Mouse (Mus musculus) kidney, embryonic 15.5 days (tissue): Measurements from ENCODE around the gene Mgat5. TPM values are rescaled to one million over a fixed set of nuclear protein-coding genes. Genes with fewer than 3 reads are reported as not detected.

ENCODE experiments used
- ATAC-seq: fragments of 200-750 bp; cut with Nextera tagmentation; replicated peaks from 2 replicates; pipeline ENCODE4 v1.8.0; 2017; ENCODE audit warnings: moderate TSS enrichment; ENCODE audit not compliant: low FRiP score
- H3K27ac ChIP-seq: fragments of 300-500 bp; sonication (generic); 2 replicates; pipeline ENCODE4 v1.5.1; 2015; ENCODE audit warnings: mild to moderate bottlenecking, inconsistent platforms
- H3K27me3 ChIP-seq: fragments of 300-500 bp; sonication (generic); 2 replicates; pipeline ENCODE4 v1.6.1; 2015; ENCODE audit warnings: inconsistent platforms
- H3K36me3 ChIP-seq: fragments of 300-500 bp; sonication (generic); 2 replicates; pipeline ENCODE4 v1.6.1; 2015; ENCODE audit warnings: inconsistent platforms
- H3K4me1 ChIP-seq: fragments of 300-500 bp; sonication (generic); 2 replicates; pipeline ENCODE4 v1.6.1; 2015; ENCODE audit warnings: inconsistent platforms
- H3K4me2 ChIP-seq: fragments of 300-500 bp; sonication (generic); 2 replicates; pipeline ENCODE4 v1.6.1; 2015; ENCODE audit warnings: moderate library complexity, mild to moderate bottlenecking, inconsistent platforms
- H3K4me3 ChIP-seq: fragments of 300-500 bp; sonication (generic); replicated peaks from 2 replicates; pipeline ENCODE4 v1.5.1; 2015; ENCODE audit warnings: mild to moderate bottlenecking, inconsistent platforms
- H3K9ac ChIP-seq: fragments of 300-500 bp; sonication (generic); 2 replicates; pipeline ENCODE4 v1.6.1; 2015; ENCODE audit warnings: mild to moderate bottlenecking, inconsistent platforms
- H3K9me3 ChIP-seq: fragments of 300-500 bp; sonication (generic); replicated peaks from 2 replicates; pipeline ENCODE4 v1.6.1; 2016; ENCODE audit warnings: inconsistent platforms
- WGBS: fragments of 180-500 bp; shearing (Covaris S2); methylation state at CpG from one replicate; pipeline ENCODE4 v1.1.7; 2015; ENCODE audit warnings: mixed read lengths; 5-methylcytosine and 5-hydroxymethylcytosine counted together
- polyA plus RNA-seq: library from polyadenylated mRNA; unstranded; fragments of >200 nt; fragmentation: Nextera tagmentation; extraction: Ambion mirVana; gene quantifications from 2 replicates; pipeline ENCODE4 v1.2.1, GENCODE M21; 2015

Mgat5 gene
- polyA plus RNA-seq, 1 experiment from 2014 or later = 8.6 TPM

DNA sequence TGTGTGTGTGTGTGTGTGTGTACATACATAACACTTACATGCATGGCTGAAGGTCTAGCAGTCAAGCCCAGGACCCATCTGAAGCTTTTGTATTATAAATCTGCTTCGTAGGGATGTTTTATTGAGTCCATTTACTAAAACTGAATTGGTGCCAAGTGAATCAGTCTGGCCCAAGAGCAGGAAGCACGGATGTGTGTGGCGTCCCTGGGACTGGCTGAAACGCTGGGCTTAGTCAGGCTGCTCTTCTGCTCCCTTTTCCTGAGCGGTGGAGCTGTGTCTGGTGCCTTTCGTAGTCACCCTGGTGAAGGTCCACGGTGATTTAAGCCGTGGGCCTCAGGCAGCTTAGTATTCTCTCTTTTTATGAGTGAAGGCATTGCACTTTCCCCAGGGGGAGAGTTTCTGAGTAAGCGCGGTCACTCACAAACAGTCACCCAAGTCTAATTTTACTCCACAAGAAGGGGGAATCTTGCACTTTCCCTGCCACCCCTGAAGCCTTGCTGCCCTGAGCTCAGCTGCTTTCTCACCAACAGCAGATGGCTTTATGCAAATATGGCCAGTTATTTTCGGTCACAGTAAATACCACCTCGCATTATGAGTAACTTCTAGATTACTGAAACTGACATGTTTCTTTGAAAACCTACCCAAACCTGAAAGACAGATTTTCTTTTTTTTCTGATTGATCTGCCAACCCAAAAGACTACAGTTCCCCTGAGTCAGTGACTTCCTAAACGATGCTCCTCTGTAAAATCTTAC is 176.1 kb downstream of the Mgat5 start:
- no peak for ATAC-seq
- Histone ChIP-seq H3K4me1 (peaks cover 10% of the 10 kb centered on the region), H3K4me3 (no peak overlapping the region), H3K4me2 (no peak overlapping the region), H3K36me3 (peaks cover 21% of the 10 kb centered on the region), H3K9ac (no peak overlapping the region), H3K27me3 (no peaks in the 10 kb centered on the region), H3K9me3 (no peaks in the 10 kb centered on the region), H3K27ac (no peak overlapping the region)
- 53% methylated on average over 13 of the region's 13 CpGs for WGBS

DNA sequence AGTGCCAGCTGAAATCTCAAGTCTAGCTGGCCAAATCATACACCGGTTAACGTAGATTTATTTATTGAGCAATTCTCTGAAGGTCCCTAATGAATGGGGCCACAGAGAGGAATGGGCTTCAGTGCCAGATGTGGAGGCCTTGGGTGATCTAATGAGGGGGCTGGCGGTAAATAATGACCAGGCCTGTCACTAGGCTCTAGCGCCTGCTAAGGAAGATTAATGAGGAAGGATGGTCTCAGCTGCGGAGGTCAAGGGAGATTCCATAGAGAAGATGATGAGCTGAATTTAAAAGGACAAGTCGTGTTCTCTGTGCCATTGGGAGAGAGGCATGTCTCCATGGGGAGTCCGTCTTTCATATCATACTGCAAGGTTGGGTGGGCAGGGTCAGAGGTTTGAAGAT is 178.3 kb downstream of the Mgat5 start:
- no peak for ATAC-seq
- no peak overlapping the region for H3K4me2 ChIP-seq
- H3K36me3 ChIP-seq = peaks cover 21% of the 10 kb centered on the region
- H3K4me3 ChIP-seq = no peak overlapping the region
- H3K9me3 ChIP-seq = no peaks in the 10 kb centered on the region
- H3K27ac ChIP-seq = no peak overlapping the region
- no peaks in the 10 kb centered on the region for H3K27me3 ChIP-seq
- 79% methylated on average over 7 of the region's 7 CpGs for WGBS
- peaks cover 19% of the 10 kb centered on the region for H3K4me1 ChIP-seq
- no peak overlapping the region for H3K9ac ChIP-seq

GRCm38 (mm10) chr1:127387226-127387625 is 182.4 kb downstream of the Mgat5 start:
- H3K4me2 ChIP-seq = no peak overlapping the region
- peaks cover 16% of the 10 kb centered on the region for H3K4me1 ChIP-seq
- H3K27ac ChIP-seq = peak overlapping the region; percentile 84
- no peaks in the 10 kb centered on the region for H3K27me3 ChIP-seq
- H3K36me3 ChIP-seq = peaks cover 45% of the 10 kb centered on the region
- no peaks in the 10 kb centered on the region for H3K9me3 ChIP-seq
- no peak overlapping the region for H3K4me3 ChIP-seq
- 53% methylated on average over 7 of the region's 7 CpGs for WGBS
- ATAC-seq = peak; percentile 83
- H3K9ac ChIP-seq = no peak overlapping the region

DNA sequence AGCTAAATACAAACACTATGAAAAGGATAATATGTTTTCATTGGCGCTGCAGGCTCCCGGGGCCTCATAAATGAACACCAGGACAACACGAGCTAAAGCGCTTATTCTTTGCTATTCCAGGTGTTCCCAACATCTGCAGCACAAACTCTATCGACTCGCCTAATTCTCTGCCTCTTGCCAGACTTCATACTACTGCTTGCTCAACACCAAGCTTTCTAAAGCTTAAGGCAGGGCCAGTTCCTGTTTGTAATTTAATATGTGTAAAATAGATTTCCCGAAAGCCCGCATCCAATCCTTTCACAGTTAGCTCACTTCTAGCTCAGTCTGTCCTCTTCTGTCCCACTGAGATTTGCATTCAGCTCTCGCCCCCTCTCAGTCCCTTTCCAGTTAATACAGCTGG is 182.8 kb downstream of the Mgat5 start:
- Histone ChIP-seq H3K36me3 (peaks cover 46% of the 10 kb centered on the region), H3K9ac (no peak overlapping the region), H3K9me3 (no peaks in the 10 kb centered on the region), H3K4me1 (peaks cover 16% of the 10 kb centered on the region), H3K4me2 (no peak overlapping the region), H3K27ac (peak overlapping the region; percentile 84), H3K27me3 (no peaks in the 10 kb centered on the region), H3K4me3 (no peak overlapping the region)
- no peak for ATAC-seq
- WGBS = 75% methylated on average over 9 of the region's 9 CpGs

GRCm38 (mm10) chr1:127394716-127395115 is 189.9 kb downstream of the Mgat5 start:
- H3K4me2 ChIP-seq = no peak overlapping the region
- no peak overlapping the region for H3K9ac ChIP-seq
- no peaks in the 10 kb centered on the region for H3K9me3 ChIP-seq
- H3K4me1 ChIP-seq = peaks cover 31% of the 10 kb centered on the region
- ATAC-seq = no peak
- H3K4me3 ChIP-seq = no peak overlapping the region
- WGBS = 89% methylated on average over 2 of the region's 2 CpGs
- no peak overlapping the region for H3K27ac ChIP-seq
- no peaks in the 10 kb centered on the region for H3K27me3 ChIP-seq
- peaks cover 24% of the 10 kb centered on the region for H3K36me3 ChIP-seq

- peaks cover 14% of the 10 kb centered on the region for H3K36me3 ChIP-seq
- H3K4me3 ChIP-seq = no peak overlapping the region
- no peak overlapping the region for H3K9ac ChIP-seq
- 92% methylated on average over 5 of the region's 5 CpGs for WGBS
- no peaks in the 10 kb centered on the region for H3K27me3 ChIP-seq
- H3K9me3 ChIP-seq = no peaks in the 10 kb centered on the region
- H3K27ac ChIP-seq = 0 out of 2 replicates have a peak overlapping the region, but pooled peaks have one; percentile 33
- no peak overlapping the region for H3K4me2 ChIP-seq
- peaks cover 40% of the 10 kb centered on the region for H3K4me1 ChIP-seq
- no peak for ATAC-seq
These were observed 190.9 kb downstream of the Mgat5 start for GRCm38 (mm10) chr1:127395724-127396123.

GRCm38 (mm10) chr1:127396569-127397349 is 191.9 kb downstream of the Mgat5 start:
- Histone ChIP-seq H3K9me3 (no peaks in the 10 kb centered on the region), H3K36me3 (peaks cover 4% of the 10 kb centered on the region; the same call in 1 of the 2 replicates), H3K4me1 (peaks cover 47% of the 10 kb centered on the region), H3K4me3 (no peak overlapping the region), H3K27ac (peak overlapping the region; percentile 72), H3K27me3 (no peaks in the 10 kb centered on the region), H3K4me2 (no peak overlapping the region), H3K9ac (no peak overlapping the region)
- WGBS = 54% methylated on average over 12 of the region's 12 CpGs
- 0 out of 2 replicates have a peak, but pooled peaks have one; percentile 7 for ATAC-seq

- peak overlapping the region; percentile 72 for H3K27ac ChIP-seq
- no peak overlapping the region for H3K4me3 ChIP-seq
- peaks cover 4% of the 10 kb centered on the region; the same call in 1 of the 2 replicates for H3K36me3 ChIP-seq
- peaks cover 47% of the 10 kb centered on the region for H3K4me1 ChIP-seq
- no peaks in the 10 kb centered on the region for H3K9me3 ChIP-seq
- 0 out of 2 replicates have a peak, but pooled peaks have one; percentile 22 for ATAC-seq
- no peak overlapping the region for H3K4me2 ChIP-seq
- H3K9ac ChIP-seq = no peak overlapping the region
- H3K27me3 ChIP-seq = no peaks in the 10 kb centered on the region
- WGBS = 47% methylated on average over 13 of the region's 13 CpGs
These were observed 192.6 kb downstream of the Mgat5 start for GRCm38 (mm10) chr1:127397396-127397795.

DNA sequence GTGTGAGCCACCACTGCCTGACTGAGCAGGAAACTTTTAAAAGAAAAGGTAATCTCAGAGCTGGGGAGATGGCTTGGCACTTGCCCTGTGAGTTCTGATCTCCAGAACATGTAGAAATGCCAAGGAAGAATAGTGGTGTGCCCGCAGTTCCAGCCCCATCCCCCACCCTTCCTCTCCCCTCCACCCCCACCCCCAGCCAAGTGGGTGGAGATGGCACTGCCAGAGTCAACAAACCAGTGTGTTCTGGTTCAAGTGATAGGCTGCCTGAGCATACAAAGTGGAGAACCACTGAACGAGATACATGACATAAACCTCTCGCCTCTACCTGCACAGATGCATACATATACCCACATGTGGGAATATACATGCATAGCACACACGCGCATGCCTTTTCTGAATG is 193.4 kb downstream of the Mgat5 start:
- H3K4me2 ChIP-seq = no peak overlapping the region
- H3K4me1 ChIP-seq = peaks cover 47% of the 10 kb centered on the region
- no peak overlapping the region for H3K9ac ChIP-seq
- 71% methylated on average over 5 of the region's 5 CpGs for WGBS
- H3K27me3 ChIP-seq = no peaks in the 10 kb centered on the region
- 0 out of 2 replicates have a peak, but pooled peaks have one; percentile 12 for ATAC-seq
- H3K9me3 ChIP-seq = no peaks in the 10 kb centered on the region
- peak overlapping the region; percentile 72 for H3K27ac ChIP-seq
- no peak overlapping the region for H3K4me3 ChIP-seq
- H3K36me3 ChIP-seq = peaks cover 4% of the 10 kb centered on the region; the same call in 1 of the 2 replicates

GRCm38 (mm10) chr1:127400198-127400597 is 195.4 kb downstream of the Mgat5 start:
- Histone ChIP-seq H3K9ac (no peak overlapping the region), H3K36me3 (0 out of 2 replicates have a peak, but pooled peaks cover 4% of the 10 kb centered on the region), H3K4me1 (peaks cover 47% of the 10 kb centered on the region), H3K27me3 (no peaks in the 10 kb centered on the region), H3K4me2 (0 out of 2 replicates have a peak overlapping the region, but pooled peaks have one; percentile 20), H3K4me3 (no peak overlapping the region), H3K9me3 (no peaks in the 10 kb centered on the region), H3K27ac (peak overlapping the region; percentile 90)
- peak; percentile 12 for ATAC-seq
- 36% methylated on average over 2 of the region's 2 CpGs for WGBS

DNA sequence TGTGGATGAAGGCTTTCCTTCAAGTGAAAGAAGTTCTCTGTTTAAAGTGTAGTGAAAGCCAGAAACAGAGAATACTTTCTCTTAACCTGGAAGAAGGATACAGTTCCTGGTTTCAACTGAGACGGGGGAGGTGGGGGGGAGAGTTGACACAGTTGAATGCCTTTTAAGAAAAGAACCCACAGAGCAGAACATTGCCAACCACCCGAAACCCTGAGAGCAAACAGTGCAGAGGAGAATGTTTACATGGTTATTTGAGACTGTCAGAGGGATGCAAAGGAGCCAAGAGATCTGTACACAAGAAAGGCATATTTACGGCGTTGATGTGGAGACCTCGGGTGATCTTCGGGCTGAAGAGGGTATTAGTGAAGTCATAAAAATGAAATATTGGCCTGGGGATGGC is 195.9 kb downstream of the Mgat5 start:
- H3K9ac ChIP-seq = no peak overlapping the region
- peak; percentile 90 for ATAC-seq
- 0 out of 2 replicates have a peak, but pooled peaks cover 4% of the 10 kb centered on the region for H3K36me3 ChIP-seq
- H3K9me3 ChIP-seq = no peaks in the 10 kb centered on the region
- H3K27me3 ChIP-seq = no peaks in the 10 kb centered on the region
- WGBS = 12% methylated on average over 6 of the region's 6 CpGs
- H3K27ac ChIP-seq = peak overlapping the region; percentile 90
- H3K4me3 ChIP-seq = no peak overlapping the region
- peaks cover 47% of the 10 kb centered on the region for H3K4me1 ChIP-seq
- H3K4me2 ChIP-seq = 0 out of 2 replicates have a peak overlapping the region, but pooled peaks have one; percentile 20

DNA sequence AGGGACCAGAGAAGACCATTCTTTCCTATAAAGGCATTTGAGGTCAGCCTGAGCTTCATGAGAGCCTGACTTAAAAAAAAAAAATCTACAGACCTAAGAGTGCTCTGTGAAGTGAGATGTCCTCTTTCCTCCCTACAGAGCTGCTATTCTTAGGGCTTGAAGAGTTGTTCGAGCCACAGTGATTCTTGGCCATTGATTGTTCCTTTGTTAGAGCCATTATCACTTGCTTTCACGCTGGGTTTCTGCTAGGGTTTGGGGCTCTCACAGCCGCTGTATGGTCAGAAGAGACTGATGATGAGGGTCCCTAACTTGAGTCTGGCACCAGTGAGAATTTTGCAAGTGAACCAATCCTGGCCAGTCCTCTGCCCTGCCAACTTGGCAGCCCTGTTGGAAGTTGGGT is 199.8 kb downstream of the Mgat5 start:
- H3K9me3 ChIP-seq = no peaks in the 10 kb centered on the region
- 77% methylated on average over 3 of the region's 3 CpGs for WGBS
- H3K27me3 ChIP-seq = no peaks in the 10 kb centered on the region
- no peak overlapping the region for H3K9ac ChIP-seq
- peaks cover 26% of the 10 kb centered on the region for H3K4me1 ChIP-seq
- H3K27ac ChIP-seq = no peak overlapping the region
- no peak overlapping the region for H3K4me3 ChIP-seq
- H3K4me2 ChIP-seq = no peak overlapping the region
- 0 out of 2 replicates have a peak, but pooled peaks cover 4% of the 10 kb centered on the region for H3K36me3 ChIP-seq
- ATAC-seq = no peak
